Mouse (Mus musculus): ENCODE results near the gene Mroh8.
"Not testable (repeated sequence)": the region's sequence is repeated elsewhere in the genome, so short reads cannot be mapped to it uniquely, and the experiment has no call there.

The Mroh8 gene

DNA sequence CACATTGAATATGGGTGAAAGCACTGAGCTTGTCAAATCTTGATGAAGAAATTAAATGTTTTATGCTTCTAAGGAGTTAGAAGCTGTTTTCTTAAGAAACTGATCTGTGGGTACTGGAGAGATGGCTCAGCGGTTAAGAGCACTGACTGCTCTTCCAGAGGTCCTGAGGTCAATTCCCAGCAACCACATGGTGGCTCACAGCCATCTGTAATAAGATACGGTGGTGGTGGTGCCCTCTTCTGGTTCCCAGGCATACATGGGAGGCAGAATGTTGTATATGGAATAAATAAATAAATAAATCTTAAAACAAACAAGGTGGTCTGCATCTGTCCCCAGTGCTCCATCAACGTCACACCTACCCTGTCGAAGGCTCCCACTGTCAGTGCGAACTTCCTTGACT lies 104.9 kb downstream of the Mroh8 start:
- TF ChIP-seq POU5F1 (IDR thresholded peaks at IDR 0.05; ENCODE audit: borderline replicate concordance, low read length) (no peak), NANOG (IDR thresholded peaks at IDR 0.05; ENCODE audit: borderline replicate concordance, low read length) (no peak), CTCF (conservative IDR thresholded peaks at IDR 0.05; ENCODE audit: low read length) (no peak)
- H3K27me3 ChIP-seq (ENCODE audit: insufficient read depth, low read length) = no peaks in the 10 kb centered on the region
- no peaks in the 10 kb centered on the region for H3K4me1 ChIP-seq (replicated peaks; ENCODE audit: low read depth, low read length)
- H3K4me3 ChIP-seq (replicated peaks; ENCODE audit: low read length) = no peak overlapping the region
- H3K36me3 ChIP-seq (ENCODE audit: insufficient read depth, low read length) = peaks cover 52% of the 10 kb centered on the region
- H3K9me3 ChIP-seq (ENCODE audit: low read length) = no peaks in the 10 kb centered on the region

DNA sequence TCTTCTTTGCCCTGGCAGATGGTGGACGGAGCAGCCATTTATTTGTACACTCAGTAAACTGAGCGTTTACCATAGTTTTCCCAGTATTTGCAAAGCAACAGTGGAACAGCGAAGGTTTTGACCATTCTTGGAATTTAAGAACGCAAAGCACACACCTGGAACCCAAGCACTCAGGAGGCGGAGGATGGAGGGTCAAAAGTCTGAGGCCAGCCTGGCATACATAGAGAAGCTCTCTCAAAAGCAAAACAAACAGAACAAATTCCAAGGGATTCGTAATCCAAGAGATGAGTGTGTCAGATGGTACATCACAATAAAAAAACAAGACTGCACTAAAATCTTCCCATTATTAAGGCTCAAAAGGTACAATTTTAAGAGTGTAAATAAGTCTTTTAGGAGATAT lies 105.8 kb downstream of the Mroh8 start:
- no peaks in the 10 kb centered on the region for H3K4me1 ChIP-seq (replicated peaks; ENCODE audit: low read depth, low read length)
- TF ChIP-seq CTCF (conservative IDR thresholded peaks at IDR 0.05; ENCODE audit: low read length) = no peak
- TF ChIP-seq POU5F1 (IDR thresholded peaks at IDR 0.05; ENCODE audit: borderline replicate concordance, low read length) = no peak
- TF ChIP-seq NANOG (IDR thresholded peaks at IDR 0.05; ENCODE audit: borderline replicate concordance, low read length) = no peak
- H3K27me3 ChIP-seq (ENCODE audit: insufficient read depth, low read length) = no peaks in the 10 kb centered on the region

DNA sequence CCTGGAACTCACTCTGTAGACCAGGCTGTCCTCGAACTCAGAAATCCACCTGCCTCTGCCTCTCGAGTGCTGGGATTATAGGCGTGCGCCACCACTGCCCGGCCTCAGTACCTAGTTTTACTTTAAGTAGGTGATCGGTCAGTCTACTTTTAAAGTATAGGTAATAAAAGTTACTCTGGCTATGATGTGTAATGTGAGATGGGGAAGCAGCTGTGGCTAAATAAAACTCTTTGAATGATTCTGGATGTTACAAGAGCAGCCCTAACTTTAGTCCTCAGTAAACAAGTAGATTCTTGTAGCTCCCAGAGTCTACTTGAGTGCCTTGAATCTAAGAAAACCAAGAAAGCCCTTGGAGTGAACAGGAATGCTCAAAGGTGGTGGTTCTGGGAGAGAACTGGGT lies 106.4 kb downstream of the Mroh8 start:
- no peaks in the 10 kb centered on the region for H3K4me1 ChIP-seq (replicated peaks; ENCODE audit: low read depth, low read length)
- H3K27me3 ChIP-seq (ENCODE audit: insufficient read depth, low read length) = no peaks in the 10 kb centered on the region
- H3K36me3 ChIP-seq (ENCODE audit: insufficient read depth, low read length) = peaks cover 62% of the 10 kb centered on the region
- no peaks in the 10 kb centered on the region for H3K9me3 ChIP-seq (ENCODE audit: low read length)
- TF ChIP-seq CTCF (conservative IDR thresholded peaks at IDR 0.05; ENCODE audit: low read length) (no peak), NANOG (IDR thresholded peaks at IDR 0.05; ENCODE audit: borderline replicate concordance, low read length) (no peak), POU5F1 (IDR thresholded peaks at IDR 0.05; ENCODE audit: borderline replicate concordance, low read length) (no peak)
- no peak overlapping the region for H3K4me3 ChIP-seq (replicated peaks; ENCODE audit: low read length)

More for the DNA sequence above, 105.8 kb downstream of the Mroh8 start:
- Histone ChIP-seq H3K9me3 (ENCODE audit: low read length) (no peaks in the 10 kb centered on the region), H3K4me3 (replicated peaks; ENCODE audit: low read length) (no peak overlapping the region), H3K36me3 (ENCODE audit: insufficient read depth, low read length) (peaks cover 59% of the 10 kb centered on the region)

DNA sequence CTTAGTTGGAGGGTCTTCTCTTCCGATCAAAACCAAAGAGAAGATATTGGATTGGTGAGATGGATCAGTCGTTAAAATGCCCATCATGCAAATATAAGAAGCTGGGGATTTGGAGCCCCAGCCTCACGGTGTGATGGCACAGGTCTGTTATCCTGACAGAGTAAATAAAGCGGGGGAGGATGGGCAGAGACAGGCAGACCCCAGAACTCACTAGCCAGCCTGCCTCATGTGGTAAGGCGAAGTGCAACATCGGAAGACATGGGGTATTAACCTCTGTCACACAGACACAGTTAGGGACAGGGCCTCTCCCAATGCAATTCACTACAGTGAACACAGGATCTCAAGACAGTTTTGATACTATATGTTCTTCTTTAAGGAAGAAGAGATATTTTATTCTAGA lies 108.7 kb downstream of the Mroh8 start:
- no peak for TF ChIP-seq CTCF (conservative IDR thresholded peaks at IDR 0.05; ENCODE audit: low read length)
- no peak for TF ChIP-seq POU5F1 (IDR thresholded peaks at IDR 0.05; ENCODE audit: borderline replicate concordance, low read length)
- no peak for TF ChIP-seq NANOG (IDR thresholded peaks at IDR 0.05; ENCODE audit: borderline replicate concordance, low read length)
- Histone ChIP-seq H3K9me3 (ENCODE audit: low read length) (no peaks in the 10 kb centered on the region), H3K4me1 (replicated peaks; ENCODE audit: low read depth, low read length) (no peaks in the 10 kb centered on the region), H3K4me3 (replicated peaks; ENCODE audit: low read length) (no peak overlapping the region), H3K27me3 (ENCODE audit: insufficient read depth, low read length) (no peaks in the 10 kb centered on the region), H3K36me3 (ENCODE audit: insufficient read depth, low read length) (peaks cover 60% of the 10 kb centered on the region)

DNA sequence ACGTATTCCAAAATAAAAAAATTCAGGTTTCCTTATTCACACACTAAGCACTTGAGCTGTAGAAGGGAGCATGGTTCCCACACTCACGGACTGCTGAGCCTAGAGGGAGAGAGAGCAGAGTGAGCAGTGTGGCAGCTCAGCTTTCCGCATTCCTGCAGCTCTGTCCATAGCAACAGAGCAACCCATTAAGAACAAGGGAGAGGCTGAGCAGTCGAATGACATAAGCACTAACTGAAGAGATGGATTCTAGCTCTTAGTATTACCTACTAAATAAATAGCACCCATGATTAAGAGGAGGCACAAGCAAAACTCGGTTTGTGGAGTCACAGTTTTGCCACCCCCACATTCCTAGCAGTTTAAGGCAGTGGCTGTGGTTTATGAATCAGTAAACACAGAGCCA lies 109.2 kb downstream of the Mroh8 start:
- Histone ChIP-seq H3K4me1 (replicated peaks; ENCODE audit: low read depth, low read length) (no peaks in the 10 kb centered on the region), H3K36me3 (ENCODE audit: insufficient read depth, low read length) (peaks cover 56% of the 10 kb centered on the region), H3K27me3 (ENCODE audit: insufficient read depth, low read length) (no peaks in the 10 kb centered on the region), H3K4me3 (replicated peaks; ENCODE audit: low read length) (no peak overlapping the region), H3K9me3 (ENCODE audit: low read length) (no peaks in the 10 kb centered on the region)
- TF ChIP-seq POU5F1 (IDR thresholded peaks at IDR 0.05; ENCODE audit: borderline replicate concordance, low read length) (no peak), NANOG (IDR thresholded peaks at IDR 0.05; ENCODE audit: borderline replicate concordance, low read length) (no peak), CTCF (conservative IDR thresholded peaks at IDR 0.05; ENCODE audit: low read length) (no peak)

DNA sequence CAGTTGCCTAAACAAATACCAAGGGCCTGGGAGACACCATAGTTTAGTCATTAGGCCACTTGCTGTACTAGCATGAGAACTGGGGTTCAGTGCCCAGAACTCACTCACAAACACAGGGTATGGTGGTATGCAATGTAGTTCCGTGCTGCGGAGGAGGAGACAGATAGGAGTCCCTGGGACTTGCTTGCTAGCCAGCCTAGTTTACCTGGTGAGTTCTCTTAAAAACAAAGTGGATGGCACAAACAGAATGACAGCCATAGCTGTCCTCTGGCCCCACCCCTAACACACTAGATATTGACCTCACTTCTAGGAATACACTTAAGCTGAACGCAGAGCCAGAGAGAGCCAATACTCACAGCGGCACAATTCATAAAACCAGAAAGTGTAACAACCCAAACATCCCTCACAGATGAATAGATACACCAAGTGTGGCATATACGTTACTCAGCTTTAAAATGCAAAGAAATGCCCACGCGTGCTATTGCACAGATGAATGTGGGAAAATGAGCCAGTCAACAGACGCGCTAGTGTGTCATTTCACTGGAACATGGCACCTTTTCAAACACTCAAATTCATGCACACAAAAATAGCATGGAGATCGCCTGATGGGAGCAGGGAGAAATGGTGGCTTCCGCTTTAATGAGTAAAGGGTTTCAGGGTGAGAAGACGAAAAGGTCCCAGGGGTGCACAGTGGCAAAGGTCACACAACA lies 112.8 kb downstream of the Mroh8 start:
- H3K4me1 ChIP-seq (replicated peaks; ENCODE audit: low read depth, low read length) = no peaks in the 10 kb centered on the region
- TF ChIP-seq CTCF (conservative IDR thresholded peaks at IDR 0.05; ENCODE audit: low read length) (no peak), POU5F1 (IDR thresholded peaks at IDR 0.05; ENCODE audit: borderline replicate concordance, low read length) (no peak), NANOG (IDR thresholded peaks at IDR 0.05; ENCODE audit: borderline replicate concordance, low read length) (no peak)
- peaks cover 37% of the 10 kb centered on the region for H3K36me3 ChIP-seq (ENCODE audit: insufficient read depth, low read length)

DNA sequence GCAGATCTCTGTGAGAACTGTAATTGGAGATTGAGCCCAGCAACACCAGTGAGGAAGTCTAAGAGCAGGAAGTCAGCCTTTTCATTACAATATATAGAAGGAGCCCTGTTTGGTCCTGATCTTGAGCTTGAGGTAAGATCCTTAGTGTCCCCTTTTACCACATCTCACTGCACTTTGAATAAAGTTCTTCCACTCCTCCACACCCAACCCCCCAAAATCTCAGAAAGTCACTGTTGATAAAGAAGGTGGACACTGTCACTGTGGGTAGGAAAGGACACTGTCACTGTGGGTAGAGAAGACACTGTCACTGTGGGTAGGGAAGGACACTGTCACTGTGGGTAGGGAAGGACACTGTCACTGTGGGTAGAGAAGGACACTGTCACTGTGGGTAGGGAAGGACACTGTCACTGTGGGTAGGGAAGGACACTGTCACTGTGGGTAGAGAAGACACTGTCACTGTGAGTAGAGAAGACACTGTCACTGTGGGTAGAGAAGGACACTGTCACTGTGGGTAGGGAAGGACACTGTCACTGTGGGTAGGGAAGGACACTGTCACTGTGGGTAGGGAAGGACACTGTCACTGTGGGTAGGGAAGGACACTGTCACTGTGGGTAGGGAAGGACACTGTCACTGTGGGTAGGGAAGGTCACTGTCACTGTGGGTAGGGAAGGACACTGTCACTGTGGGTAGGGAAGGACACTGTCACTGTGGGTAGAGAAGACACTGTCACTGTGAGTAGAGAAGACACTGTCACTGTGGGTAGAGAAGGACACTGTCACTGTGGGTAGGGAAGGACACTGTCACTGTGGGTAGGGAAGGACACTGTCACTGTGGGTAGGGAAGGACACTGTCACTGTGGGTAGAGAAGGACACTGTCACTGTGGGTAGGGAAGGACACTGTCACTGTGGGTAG lies 113.8 kb downstream of the Mroh8 start:
- H3K36me3 ChIP-seq (ENCODE audit: insufficient read depth, low read length) = peaks cover 42% of the 10 kb centered on the region
- not testable (repeated sequence) for H3K4me3 ChIP-seq (replicated peaks; ENCODE audit: low read length); H3K4me1 ChIP-seq (replicated peaks; ENCODE audit: low read depth, low read length); H3K9me3 ChIP-seq (ENCODE audit: low read length); H3K27me3 ChIP-seq (ENCODE audit: insufficient read depth, low read length)

More for the DNA sequence above, 112.8 kb downstream of the Mroh8 start:
- Histone ChIP-seq H3K4me3 (replicated peaks; ENCODE audit: low read length) (no peak overlapping the region), H3K9me3 (ENCODE audit: low read length) (no peaks in the 10 kb centered on the region), H3K27me3 (ENCODE audit: insufficient read depth, low read length) (no peaks in the 10 kb centered on the region)

DNA sequence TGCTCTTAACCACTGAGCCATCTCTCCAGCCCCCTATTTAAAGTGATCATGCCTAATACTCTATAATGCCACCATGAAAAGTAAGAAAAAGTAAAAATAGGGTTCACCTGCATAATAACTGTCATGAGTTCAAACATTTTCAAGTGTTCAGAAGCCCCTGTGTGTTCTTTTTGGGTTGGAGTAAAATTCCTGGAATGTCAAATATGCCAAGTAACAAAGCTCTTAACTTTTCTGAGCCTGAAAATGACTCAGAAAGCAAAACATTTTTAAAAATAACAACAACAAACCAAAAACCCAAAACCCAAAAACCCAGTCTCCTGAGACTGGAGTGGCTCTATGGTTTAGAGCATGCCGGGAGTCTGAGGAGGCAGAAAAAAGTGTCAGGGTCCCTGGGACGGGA lies 115.2 kb downstream of the Mroh8 start:
- no peaks in the 10 kb centered on the region for H3K9me3 ChIP-seq (ENCODE audit: low read length)
- H3K4me1 ChIP-seq (replicated peaks; ENCODE audit: low read depth, low read length) = no peaks in the 10 kb centered on the region
- no peak for TF ChIP-seq NANOG (IDR thresholded peaks at IDR 0.05; ENCODE audit: borderline replicate concordance, low read length)
- no peak for TF ChIP-seq CTCF (conservative IDR thresholded peaks at IDR 0.05; ENCODE audit: low read length)
- TF ChIP-seq POU5F1 (IDR thresholded peaks at IDR 0.05; ENCODE audit: borderline replicate concordance, low read length) = no peak

More for the DNA sequence above, 115.2 kb downstream of the Mroh8 start:
- no peak overlapping the region for H3K4me3 ChIP-seq (replicated peaks; ENCODE audit: low read length)
- no peaks in the 10 kb centered on the region for H3K27me3 ChIP-seq (ENCODE audit: insufficient read depth, low read length)
- H3K36me3 ChIP-seq (ENCODE audit: insufficient read depth, low read length) = peaks cover 46% of the 10 kb centered on the region

Data from E14TG2a.4 (cell line).